Mouse (Mus musculus) kidney, embryonic 14.5 days (tissue): ENCODE measurements around the gene Hoxb6. TPM values are rescaled to one million over a fixed set of nuclear protein-coding genes. Genes with fewer than 3 reads are reported as not detected.

Source experiments
- ATAC-seq: fragments of 200-750 bp; cut with Nextera tagmentation; 2 replicates; pipeline ENCODE4 v1.8.0; 2017; ENCODE audit warnings: moderate number of reproducible peaks, mild to moderate bottlenecking, moderate TSS enrichment, moderate library complexity; ENCODE audit not compliant: low FRiP score, low TSS enrichment
- H3K27ac ChIP-seq: fragments of 300-500 bp; sonication (generic); 2 replicates; pipeline ENCODE4 v1.5.1; 2014; ENCODE audit warnings: low read depth, mild to moderate bottlenecking, low read length, moderate library complexity, mixed read lengths
- H3K27me3 ChIP-seq: fragments of 300-500 bp; sonication (generic); 2 replicates; pipeline ENCODE4 v1.6.1; 2014; ENCODE audit warnings: mild to moderate bottlenecking, low read length; ENCODE audit not compliant: control insufficient read depth, insufficient read depth
- H3K36me3 ChIP-seq: fragments of 300-500 bp; sonication (generic); 2 replicates; pipeline ENCODE4 v1.6.1; 2014; ENCODE audit warnings: low read length, mixed read lengths; ENCODE audit not compliant: control insufficient read depth, insufficient read depth
- H3K4me1 ChIP-seq: fragments of 300-500 bp; sonication (generic); 2 replicates; pipeline ENCODE4 v1.6.1; 2014; ENCODE audit warnings: low read length, mixed read lengths; ENCODE audit not compliant: control insufficient read depth, insufficient read depth
- H3K4me2 ChIP-seq: fragments of 300-500 bp; sonication (generic); replicated peaks from 2 replicates; pipeline ENCODE4 v1.6.1; 2014; ENCODE audit warnings: low read depth, mild to moderate bottlenecking, low read length
- H3K4me3 ChIP-seq: fragments of 300-500 bp; sonication (generic); 2 replicates; pipeline ENCODE4 v1.5.1; 2014; ENCODE audit warnings: mild to moderate bottlenecking, low read length
- H3K9ac ChIP-seq: fragments of 300-500 bp; sonication (generic); 2 replicates; pipeline ENCODE4 v1.6.1; 2014; ENCODE audit warnings: low read depth, mild to moderate bottlenecking, low read length, moderate library complexity
- H3K9me3 ChIP-seq: fragments of 300-500 bp; sonication (generic); 2 replicates; pipeline ENCODE4 v1.6.1; 2016; ENCODE audit warnings: low read length; ENCODE audit not compliant: control insufficient read depth
- WGBS: fragments of 180-500 bp; shearing (Covaris S2); extraction: QIAGEN DNeasy Blood & Tissue Kit; methylation state at CpG from one replicate; pipeline ENCODE4 v1.1.7; 2014; 5-methylcytosine and 5-hydroxymethylcytosine counted together
- polyA plus RNA-seq: library from polyadenylated mRNA; unstranded; fragments of >200 nt; fragmentation: Nextera tagmentation; extraction: Ambion mirVana; gene quantifications from 2 replicates; pipeline ENCODE4 v1.2.1, GENCODE M21; 2014

Gene Hoxb6
- polyA plus RNA-seq, 1 experiment from 2014 or later: 44.1 TPM

DNA sequence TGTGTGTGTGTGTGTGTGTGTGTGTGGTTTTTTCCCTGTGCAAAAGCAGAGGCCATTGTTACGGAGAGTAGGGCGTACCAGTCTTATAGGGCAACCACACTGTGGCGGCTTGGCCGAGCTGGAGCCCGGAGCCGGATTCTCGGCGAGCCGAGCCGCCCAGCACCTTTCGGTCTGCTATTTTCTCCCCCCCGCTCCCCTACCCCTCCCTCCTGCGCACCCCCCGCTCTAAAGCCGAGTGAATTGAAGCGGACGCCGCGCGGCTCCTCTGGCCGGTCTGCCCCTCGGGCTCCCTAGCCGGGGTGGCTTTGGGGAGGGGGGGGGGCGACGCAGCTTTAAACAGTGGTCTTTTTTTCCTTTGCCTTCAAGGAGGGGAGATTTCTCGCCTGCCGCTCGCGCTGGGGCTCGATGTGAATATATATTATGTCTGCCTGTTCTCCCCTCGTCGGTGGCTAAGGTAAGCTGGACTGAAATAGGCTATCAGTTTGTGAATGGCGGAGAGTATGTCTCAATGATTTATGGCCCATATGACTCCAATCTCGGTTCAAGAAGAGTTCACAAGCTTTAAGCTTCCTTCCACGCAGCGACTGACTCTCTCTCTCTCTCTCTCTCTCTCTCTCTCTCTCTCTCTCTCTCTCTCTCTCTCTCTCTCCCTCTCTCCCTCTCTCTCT is 48.6 kb downstream of the Hoxb6 start:
- H3K4me2 ChIP-seq: peak overlapping the region; percentile 73
- peak overlapping the region; percentile 77 for H3K9ac ChIP-seq
- H3K27ac ChIP-seq: peak overlapping the region; percentile 100
- under 1% methylated on average over 31 of the region's 36 CpGs for WGBS
- ATAC-seq: peak; percentile 77
- no peaks in the 10 kb centered on the region for H3K9me3 ChIP-seq
- H3K36me3 ChIP-seq: peaks cover 38% of the 10 kb centered on the region
- peaks cover 87% of the 10 kb centered on the region for H3K4me1 ChIP-seq
- H3K27me3 ChIP-seq: no peaks in the 10 kb centered on the region
- peak overlapping the region; percentile 37 for H3K4me3 ChIP-seq

DNA sequence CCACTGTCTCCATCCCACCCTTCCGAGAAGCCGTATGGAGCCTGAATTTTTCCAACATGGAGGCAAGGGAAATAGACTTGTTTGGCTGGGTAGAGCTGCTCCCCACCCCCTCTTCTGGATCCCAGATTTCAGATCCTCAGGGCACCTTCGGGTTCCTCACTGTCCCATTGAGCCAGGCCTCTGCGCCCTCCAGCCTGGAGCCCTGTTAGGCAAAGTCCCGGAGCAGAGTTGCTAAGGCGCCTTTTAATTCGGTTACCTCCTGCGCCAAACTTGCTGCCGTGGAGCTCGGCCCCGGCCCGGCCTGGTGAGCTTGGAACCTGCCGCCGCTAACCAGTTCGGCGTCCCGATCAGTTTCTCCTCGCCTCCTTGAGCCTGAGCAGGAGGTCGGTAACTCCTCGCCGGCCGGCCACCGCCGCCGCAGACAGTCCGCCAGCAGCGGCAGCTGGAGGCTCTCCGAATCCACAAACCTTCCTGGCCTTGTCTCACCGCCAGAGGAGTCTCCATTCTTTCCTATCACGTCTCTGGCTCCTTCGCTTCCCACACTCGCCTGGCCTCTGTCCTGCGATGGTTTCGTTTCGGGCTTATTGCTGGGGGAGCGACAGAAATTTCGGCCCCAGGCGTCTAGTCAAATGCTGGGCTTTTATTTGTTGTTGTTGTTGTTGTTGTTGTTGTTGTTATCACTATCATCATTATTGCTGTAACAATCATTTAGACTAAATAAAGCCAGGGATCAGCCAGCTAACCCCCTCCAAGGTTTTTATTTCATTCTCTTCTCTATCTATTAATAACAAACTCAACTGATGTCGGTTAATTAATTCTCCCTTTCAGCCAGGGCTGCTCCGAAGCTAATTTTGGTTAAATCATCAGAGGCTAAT is 49.7 kb downstream of the Hoxb6 start:
- Histone ChIP-seq H3K9me3 (no peaks in the 10 kb centered on the region), H3K27ac (peak overlapping the region; percentile 100), H3K9ac (peak overlapping the region; percentile 77), H3K4me3 (peak overlapping the region; percentile 37), H3K36me3 (peaks cover 43% of the 10 kb centered on the region), H3K4me1 (peaks cover 87% of the 10 kb centered on the region), H3K4me2 (peak overlapping the region; percentile 73), H3K27me3 (no peaks in the 10 kb centered on the region)
- 2% methylated on average over 40 of the region's 40 CpGs for WGBS
- ATAC-seq: no peak

DNA sequence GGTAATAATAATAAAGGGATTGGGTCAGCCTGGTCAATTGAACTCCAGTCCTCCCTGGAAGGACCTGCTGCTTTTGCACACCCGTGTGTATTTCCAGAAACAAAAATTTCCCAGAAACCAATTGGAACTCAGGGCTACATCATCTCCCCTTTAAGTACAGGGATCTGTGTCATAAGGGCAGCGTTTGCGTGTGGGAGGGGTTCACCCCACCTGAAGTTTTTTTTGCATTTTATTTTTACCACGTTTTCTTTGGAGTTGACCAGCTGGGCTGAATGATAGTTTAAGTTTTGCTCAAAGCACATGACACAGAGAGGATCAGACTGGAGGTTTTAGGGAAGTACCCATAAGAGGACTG is 50.3 kb downstream of the Hoxb6 start:
- H3K9me3 ChIP-seq: no peaks in the 10 kb centered on the region
- no peak for ATAC-seq
- peaks cover 43% of the 10 kb centered on the region for H3K36me3 ChIP-seq
- peak overlapping the region; percentile 100 for H3K27ac ChIP-seq
- peak overlapping the region; percentile 37 for H3K4me3 ChIP-seq
- peak overlapping the region; percentile 77; the same call in 1 of the 2 replicates for H3K9ac ChIP-seq
- no peaks in the 10 kb centered on the region for H3K27me3 ChIP-seq
- peaks cover 85% of the 10 kb centered on the region for H3K4me1 ChIP-seq
- H3K4me2 ChIP-seq: peak overlapping the region; percentile 73
- 10% methylated on average over 4 of the region's 4 CpGs for WGBS

DNA sequence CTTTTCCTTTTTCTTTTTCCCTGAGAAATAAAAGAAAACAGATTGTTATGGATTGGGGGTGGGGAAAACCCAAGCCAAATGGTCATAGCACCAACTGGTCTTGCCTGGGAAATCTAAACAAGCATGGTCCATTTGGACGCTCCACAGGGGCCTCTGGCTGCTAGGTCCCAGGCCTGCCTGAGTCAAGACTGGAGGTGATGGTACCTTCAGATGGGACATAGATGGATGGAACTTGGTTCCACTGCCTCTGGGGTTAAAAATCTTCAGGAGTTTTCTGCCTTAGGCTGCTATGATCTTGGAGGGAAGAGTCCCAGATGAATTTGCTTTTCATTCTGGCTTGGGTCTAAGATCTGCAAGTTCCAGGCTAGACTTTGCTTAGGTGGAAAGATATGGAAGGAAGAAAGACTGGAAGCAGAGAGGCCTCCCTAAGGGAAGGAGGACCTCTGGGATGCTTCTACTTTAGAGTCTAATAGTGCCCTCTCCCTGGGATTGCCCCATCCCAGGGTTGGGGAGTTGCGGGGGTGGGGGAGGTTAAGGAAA is 51.0 kb downstream of the Hoxb6 start:
- WGBS: 23% methylated on average over 2 of the region's 2 CpGs

DNA sequence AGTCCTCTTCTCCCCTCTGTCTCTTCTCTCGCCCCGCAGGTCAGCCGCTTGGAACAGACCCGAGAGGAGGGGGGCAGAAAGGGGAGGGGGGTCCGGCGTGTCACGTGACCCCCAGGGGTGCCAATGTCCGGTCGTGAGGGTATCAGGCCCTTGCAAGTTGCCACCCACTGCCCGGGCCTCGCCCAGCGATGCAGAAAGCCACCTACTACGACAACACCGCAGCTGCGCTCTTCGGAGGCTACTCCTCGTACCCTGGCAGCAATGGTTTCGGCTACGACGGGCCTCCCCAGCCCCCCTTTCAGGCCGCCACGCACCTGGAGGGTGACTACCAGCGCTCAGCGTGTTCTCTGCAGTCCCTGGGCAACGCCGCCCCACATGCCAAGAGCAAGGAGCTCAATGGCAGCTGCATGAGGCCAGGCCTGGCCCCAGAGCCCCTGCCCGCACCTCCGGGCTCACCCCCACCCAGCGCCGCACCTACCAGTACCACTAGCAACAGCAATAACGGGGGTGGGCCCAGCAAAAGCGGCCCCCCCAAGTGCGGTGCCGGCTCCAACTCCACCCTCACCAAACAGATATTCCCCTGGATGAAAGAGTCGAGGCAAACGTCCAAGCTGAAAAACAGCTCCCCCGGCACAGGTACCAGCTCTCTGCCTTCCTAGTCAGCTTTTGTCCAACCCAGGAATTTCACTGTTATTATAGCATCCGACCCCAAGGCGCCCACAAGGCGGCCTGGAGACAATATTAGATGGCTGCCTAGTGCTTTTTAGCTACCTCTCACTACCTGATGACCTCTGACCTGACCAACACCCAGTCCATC is 52.0 kb downstream of the Hoxb6 start:
- WGBS: 13% methylated on average over 40 of the region's 40 CpGs
- H3K4me1 ChIP-seq: peaks cover 84% of the 10 kb centered on the region
- H3K4me2 ChIP-seq: peak overlapping the region; percentile 73
- peak; percentile 17; the same call in 1 of the 2 replicates for ATAC-seq
- peak overlapping the region; percentile 100 for H3K27ac ChIP-seq
- H3K9me3 ChIP-seq: no peaks in the 10 kb centered on the region
- peaks cover 37% of the 10 kb centered on the region for H3K36me3 ChIP-seq
- H3K27me3 ChIP-seq: no peaks in the 10 kb centered on the region
- peak overlapping the region; percentile 77 for H3K9ac ChIP-seq
- H3K4me3 ChIP-seq: peak overlapping the region; percentile 26; the same call in 1 of the 2 replicates

More for the DNA sequence above, 51.0 kb downstream of the Hoxb6 start:
- H3K9ac ChIP-seq: peak overlapping the region; percentile 77; the same call in 1 of the 2 replicates
- ATAC-seq: no peak
- H3K27me3 ChIP-seq: no peaks in the 10 kb centered on the region
- H3K36me3 ChIP-seq: peaks cover 37% of the 10 kb centered on the region
- H3K27ac ChIP-seq: peak overlapping the region; percentile 100
- H3K9me3 ChIP-seq: no peaks in the 10 kb centered on the region
- H3K4me2 ChIP-seq: peak overlapping the region; percentile 73
- peak overlapping the region; percentile 6; the same call in 1 of the 2 replicates for H3K4me3 ChIP-seq
- H3K4me1 ChIP-seq: peaks cover 84% of the 10 kb centered on the region

DNA sequence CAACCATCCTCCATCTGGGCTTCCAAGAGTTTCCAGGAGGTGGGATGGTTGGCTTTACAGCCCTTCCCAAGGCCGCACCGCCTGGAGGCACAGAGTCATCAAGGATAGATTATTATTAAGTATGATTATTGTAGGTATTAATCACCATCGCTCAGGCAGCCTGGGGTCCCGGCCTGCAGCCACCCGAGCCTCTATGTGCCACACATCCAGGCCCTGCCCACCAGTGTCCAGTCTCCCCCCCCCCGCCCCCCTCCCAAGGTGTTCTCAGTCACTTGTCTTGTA is 52.5 kb downstream of the Hoxb6 start:
- H3K4me2 ChIP-seq: peak overlapping the region; percentile 73
- H3K36me3 ChIP-seq: peaks cover 37% of the 10 kb centered on the region
- H3K9ac ChIP-seq: peak overlapping the region; percentile 77
- no peak for ATAC-seq
- 19% methylated on average over 6 of the region's 6 CpGs for WGBS
- H3K4me1 ChIP-seq: peaks cover 84% of the 10 kb centered on the region
- no peaks in the 10 kb centered on the region for H3K27me3 ChIP-seq
- H3K4me3 ChIP-seq: peak overlapping the region; percentile 26; the same call in 1 of the 2 replicates
- no peaks in the 10 kb centered on the region for H3K9me3 ChIP-seq
- H3K27ac ChIP-seq: peak overlapping the region; percentile 100

DNA sequence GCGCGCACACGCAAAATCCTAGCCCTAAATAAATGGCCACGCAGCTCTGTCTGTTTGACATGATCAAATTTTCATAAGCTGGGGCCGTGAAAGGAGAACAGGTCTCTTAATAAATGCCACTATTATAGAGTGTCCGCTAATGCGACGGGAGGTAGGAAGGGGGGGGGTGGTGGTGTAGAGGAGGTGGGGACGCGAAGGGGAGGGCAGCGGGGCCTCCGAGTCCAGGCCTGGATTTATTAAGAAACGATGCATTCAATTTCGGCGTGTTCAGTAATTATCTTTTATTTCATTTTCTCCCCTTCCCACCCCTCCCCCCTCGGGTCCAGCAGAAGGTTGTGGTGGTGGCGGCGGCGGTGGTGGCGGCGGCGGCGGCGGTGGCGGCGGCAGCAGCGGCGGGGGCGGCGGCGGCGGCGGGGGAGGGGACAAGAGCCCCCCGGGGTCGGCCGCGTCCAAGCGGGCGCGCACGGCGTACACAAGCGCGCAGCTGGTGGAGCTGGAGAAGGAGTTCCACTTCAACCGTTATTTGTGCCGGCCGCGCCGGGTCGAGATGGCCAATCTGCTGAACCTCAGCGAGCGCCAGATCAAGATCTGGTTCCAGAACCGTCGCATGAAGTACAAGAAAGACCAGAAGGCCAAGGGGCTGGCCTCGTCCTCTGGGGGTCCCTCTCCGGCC is 53.1 kb downstream of the Hoxb6 start:
- no peaks in the 10 kb centered on the region for H3K27me3 ChIP-seq
- ATAC-seq: no peak
- WGBS: 3% methylated on average over 38 of the region's 56 CpGs
- peak overlapping the region; percentile 77 for H3K9ac ChIP-seq
- peak overlapping the region; percentile 26 for H3K4me3 ChIP-seq
- peaks cover 83% of the 10 kb centered on the region for H3K4me1 ChIP-seq
- H3K36me3 ChIP-seq: peaks cover 37% of the 10 kb centered on the region
- H3K4me2 ChIP-seq: peak overlapping the region; percentile 73
- peak overlapping the region; percentile 100 for H3K27ac ChIP-seq
- H3K9me3 ChIP-seq: no peaks in the 10 kb centered on the region
